Mouse (Mus musculus): ENCODE measurements around the gene Cebpb. TPM values are rescaled to one million over a fixed set of nuclear protein-coding genes. Genes with fewer than 3 reads are reported as not detected.

Cebpb gene
- total and polyA plus RNA-seq, 3 experiments: 9.9 to 10.7 TPM; not detected in 1

DNA sequence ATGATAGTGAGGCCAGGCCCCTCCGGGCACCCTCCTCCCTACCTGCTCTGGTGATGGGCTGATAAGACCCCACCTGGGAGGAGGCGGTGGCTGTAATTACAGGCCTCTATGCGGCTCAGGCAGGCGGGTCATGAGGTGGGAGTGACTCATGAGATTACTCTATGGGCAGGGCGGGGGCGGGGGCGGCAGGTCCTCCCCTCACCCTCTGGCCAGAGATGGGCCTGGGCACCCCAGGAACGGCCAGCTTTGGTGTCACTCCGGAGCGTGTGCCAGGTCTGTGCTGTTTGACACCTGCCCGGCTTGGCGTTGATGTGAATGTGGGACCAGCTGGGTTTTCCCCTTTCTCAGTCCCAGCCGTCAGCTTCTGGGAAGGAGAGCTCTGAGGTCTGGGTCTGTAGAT is 42.4 kb downstream of the Cebpb start:
- Histone ChIP-seq H3K9ac (ENCODE audit: control insufficient read depth, low read depth, low read length, poor library complexity, severe bottlenecking) (no peak overlapping the region), H3K27me3 (ENCODE audit: control insufficient read depth in 1 of 2, insufficient read depth in 2 of 2, low read length in 2 of 2) (peaks cover 15 to 19% of the 10 kb centered on the region in 2 experiments), H3K79me2 (ENCODE audit: control insufficient read depth, insufficient read depth, low read length, poor library complexity) (no peaks in the 10 kb centered on the region), H3K9me3 (replicated peaks; ENCODE audit: insufficient read depth, low read length) (no peaks in the 10 kb centered on the region), H3K36me3 (ENCODE audit: control insufficient read depth in 1 of 2, insufficient read depth in 2 of 2, low read length in 2 of 2) (no peaks in the 10 kb centered on the region), H3K27ac (ENCODE audit: control insufficient read depth, low read depth, low read length) (no peak overlapping the region), H3K4me3 (ENCODE audit: control insufficient read depth in 1 of 2, insufficient read depth in 1 of 2, low read depth in 2 of 2, low read length in 2 of 2) (no peak overlapping the region), H3K4me1 (ENCODE audit: control insufficient read depth in 1 of 2, insufficient read depth in 2 of 2, low read length in 2 of 2) (peaks cover 0 to 5% of the 10 kb centered on the region in 2 experiments; a peak in 1 of 4 replicates)
- TF ChIP-seq USF2 (IDR thresholded peaks at IDR 0.05; ENCODE audit: borderline replicate concordance in 1 of 2, insufficient read depth in 1 of 2, low read depth in 1 of 2, low read length in 2 of 2): no peak
- TF ChIP-seq RAD21 (IDR thresholded peaks at IDR 0.05; ENCODE audit: low read depth, low read length): no peak
- no peak for TF ChIP-seq GABPA (IDR thresholded peaks at IDR 0.05; ENCODE audit: low read depth, low read length)
- TF ChIP-seq MAFK (IDR thresholded peaks at IDR 0.05; ENCODE audit: borderline replicate concordance, low read depth, low read length): no peak
- TF ChIP-seq POLR2A (IDR thresholded peaks at IDR 0.05; ENCODE audit: control insufficient read depth in 1 of 2, insufficient read depth in 1 of 2, low read depth in 1 of 2, low read length in 2 of 2, poor library complexity in 1 of 2): no peak
- no peak for TF ChIP-seq E2F4 (IDR thresholded peaks at IDR 0.05; ENCODE audit: borderline replicate concordance, low read depth, low read length)
- TF ChIP-seq TCF12 (IDR thresholded peaks at IDR 0.05; ENCODE audit: low read depth, low read length): no peak
- TF ChIP-seq POLR2AphosphoS5 (IDR thresholded peaks at IDR 0.05; ENCODE audit: borderline replicate concordance, low read depth, low read length): no peak
- DNase-seq (ENCODE audit: low read depth, low spot score): no peak

DNA sequence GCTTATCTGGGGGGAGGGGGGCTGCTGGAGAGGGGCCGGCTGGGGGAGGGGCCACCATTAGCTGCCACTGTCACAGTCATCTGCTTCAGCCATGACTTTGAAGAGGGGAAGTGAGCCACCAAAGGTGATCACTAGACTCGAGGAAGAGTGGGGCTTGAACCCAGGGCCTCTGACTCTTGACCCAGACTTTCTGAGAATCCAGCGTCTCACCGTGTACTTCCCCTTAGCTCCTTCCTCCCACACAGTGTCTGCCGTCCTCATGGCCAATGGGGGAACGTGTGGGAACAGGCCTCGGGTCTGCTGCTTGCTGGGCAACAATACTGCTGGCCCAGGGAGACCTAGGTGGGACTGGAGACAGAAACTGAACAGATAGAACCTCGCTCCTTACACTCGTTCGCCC is 46.1 kb downstream of the Cebpb start:
- Histone ChIP-seq H3K27me3 (ENCODE audit: control insufficient read depth in 1 of 2, insufficient read depth in 2 of 2, low read length in 2 of 2) (peaks cover 6 to 7% of the 10 kb centered on the region in 2 experiments), H3K4me1 (ENCODE audit: control insufficient read depth in 1 of 2, insufficient read depth in 2 of 2, low read length in 2 of 2) (no peaks in the 10 kb centered on the region), H3K27ac (ENCODE audit: control insufficient read depth, low read depth, low read length) (no peak overlapping the region), H3K9me3 (replicated peaks; ENCODE audit: insufficient read depth, low read length) (no peaks in the 10 kb centered on the region), H3K4me3 (ENCODE audit: control insufficient read depth in 1 of 2, insufficient read depth in 1 of 2, low read depth in 2 of 2, low read length in 2 of 2) (no peak overlapping the region), H3K9ac (ENCODE audit: control insufficient read depth, low read depth, low read length, poor library complexity, severe bottlenecking) (no peak overlapping the region), H3K79me2 (ENCODE audit: control insufficient read depth, insufficient read depth, low read length, poor library complexity) (no peaks in the 10 kb centered on the region), H3K36me3 (ENCODE audit: control insufficient read depth in 1 of 2, insufficient read depth in 2 of 2, low read length in 2 of 2) (no peaks in the 10 kb centered on the region)
- DNase-seq (ENCODE audit: low read depth, low spot score): no peak
- no peak for TF ChIP-seq MEF2A (IDR thresholded peaks at IDR 0.05; ENCODE audit: extremely low read depth, insufficient replicate concordance, low read depth, low read length, poor library complexity, severe bottlenecking)
- no peak for TF ChIP-seq NELFE (IDR thresholded peaks at IDR 0.05; ENCODE audit: low read depth, low read length)
- TF ChIP-seq TCF12 (IDR thresholded peaks at IDR 0.05; ENCODE audit: low read depth, low read length): no peak
- no peak for TF ChIP-seq ZNF384 (IDR thresholded peaks at IDR 0.05; ENCODE audit: low read depth, low read length)
- no peak for TF ChIP-seq USF2 (IDR thresholded peaks at IDR 0.05; ENCODE audit: borderline replicate concordance in 1 of 2, insufficient read depth in 1 of 2, low read depth in 1 of 2, low read length in 2 of 2)
- TF ChIP-seq MAX (IDR thresholded peaks at IDR 0.05; ENCODE audit: low read length): no peak
- TF ChIP-seq MAFK (IDR thresholded peaks at IDR 0.05; ENCODE audit: borderline replicate concordance, low read depth, low read length): no peak
- no peak for TF ChIP-seq USF1 (IDR thresholded peaks at IDR 0.05; ENCODE audit: low read depth, low read length)

DNA sequence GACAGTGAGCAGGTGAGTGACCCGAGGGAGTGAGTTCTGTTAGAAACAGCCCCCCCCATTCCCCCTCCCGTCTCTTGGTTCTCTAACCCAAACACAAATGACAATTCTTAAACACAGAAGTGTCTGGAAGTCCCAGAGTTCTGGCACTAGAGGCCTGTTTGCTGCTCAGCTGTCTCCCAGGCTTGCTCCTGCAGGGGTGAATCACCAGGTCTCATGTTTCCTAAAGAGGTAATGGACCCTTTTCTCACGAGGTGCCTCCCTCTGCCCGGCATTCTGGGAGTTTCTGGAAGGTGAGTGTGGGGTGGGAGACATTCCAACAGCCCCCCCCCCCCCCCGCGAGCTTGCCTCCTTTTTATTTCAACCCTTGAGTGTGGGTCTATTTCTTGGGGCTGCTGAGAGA is 50.3 kb downstream of the Cebpb start:
- DNase-seq (ENCODE audit: low read depth, low spot score): no peak
- TF ChIP-seq UBTF (IDR thresholded peaks at IDR 0.05; ENCODE audit: borderline replicate concordance, insufficient read depth, low read depth, low read length): no peak
- no peak for TF ChIP-seq SMC3 (IDR thresholded peaks at IDR 0.05; ENCODE audit: low read depth, low read length)
- no peak for TF ChIP-seq USF2 (IDR thresholded peaks at IDR 0.05; ENCODE audit: borderline replicate concordance in 1 of 2, insufficient read depth in 1 of 2, low read depth in 1 of 2, low read length in 2 of 2)
- TF ChIP-seq POLR2AphosphoS5 (IDR thresholded peaks at IDR 0.05; ENCODE audit: borderline replicate concordance, low read depth, low read length): no peak
- no peak for TF ChIP-seq POLR2AphosphoS2 (IDR thresholded peaks at IDR 0.05; ENCODE audit: low read length)
- no peak for TF ChIP-seq KAT2A (conservative IDR thresholded peaks at IDR 0.05; ENCODE audit: low read depth, low read length)
- TF ChIP-seq BHLHE40 (IDR thresholded peaks at IDR 0.05; ENCODE audit: borderline replicate concordance, low read depth, low read length): no peak
- no peak for TF ChIP-seq MAFK (IDR thresholded peaks at IDR 0.05; ENCODE audit: borderline replicate concordance, low read depth, low read length)
- no peak for TF ChIP-seq MYC (IDR thresholded peaks at IDR 0.05; ENCODE audit: low read depth, low read length)
- no peak for TF ChIP-seq ZC3H11A (IDR thresholded peaks at IDR 0.05; ENCODE audit: low read depth, low read length)

More for the DNA sequence above, 50.3 kb downstream of the Cebpb start:
- H3K27me3 ChIP-seq (ENCODE audit: control insufficient read depth in 1 of 2, insufficient read depth in 2 of 2, low read length in 2 of 2): no peaks in the 10 kb centered on the region
- no peak overlapping the region for H3K4me3 ChIP-seq (ENCODE audit: control insufficient read depth in 1 of 2, insufficient read depth in 1 of 2, low read depth in 2 of 2, low read length in 2 of 2)
- no peak overlapping the region for H3K9ac ChIP-seq (ENCODE audit: control insufficient read depth, low read depth, low read length, poor library complexity, severe bottlenecking)
- no peaks in the 10 kb centered on the region for H3K9me3 ChIP-seq (replicated peaks; ENCODE audit: insufficient read depth, low read length)
- H3K4me1 ChIP-seq (ENCODE audit: control insufficient read depth in 1 of 2, insufficient read depth in 2 of 2, low read length in 2 of 2): 0 out of 4 replicates have a peak, but pooled peaks cover 0 to 5% of the 10 kb centered on the region in 2 experiments
- no peak overlapping the region for H3K27ac ChIP-seq (ENCODE audit: control insufficient read depth, low read depth, low read length)
- H3K36me3 ChIP-seq (ENCODE audit: control insufficient read depth in 1 of 2, insufficient read depth in 2 of 2, low read length in 2 of 2): no peaks in the 10 kb centered on the region
- H3K79me2 ChIP-seq (ENCODE audit: control insufficient read depth, insufficient read depth, low read length, poor library complexity): no peaks in the 10 kb centered on the region

All from MEL (cell line).